Comparison of ENCODE assay signal across 8 mouse cellular contexts in the genomic region with DNA sequence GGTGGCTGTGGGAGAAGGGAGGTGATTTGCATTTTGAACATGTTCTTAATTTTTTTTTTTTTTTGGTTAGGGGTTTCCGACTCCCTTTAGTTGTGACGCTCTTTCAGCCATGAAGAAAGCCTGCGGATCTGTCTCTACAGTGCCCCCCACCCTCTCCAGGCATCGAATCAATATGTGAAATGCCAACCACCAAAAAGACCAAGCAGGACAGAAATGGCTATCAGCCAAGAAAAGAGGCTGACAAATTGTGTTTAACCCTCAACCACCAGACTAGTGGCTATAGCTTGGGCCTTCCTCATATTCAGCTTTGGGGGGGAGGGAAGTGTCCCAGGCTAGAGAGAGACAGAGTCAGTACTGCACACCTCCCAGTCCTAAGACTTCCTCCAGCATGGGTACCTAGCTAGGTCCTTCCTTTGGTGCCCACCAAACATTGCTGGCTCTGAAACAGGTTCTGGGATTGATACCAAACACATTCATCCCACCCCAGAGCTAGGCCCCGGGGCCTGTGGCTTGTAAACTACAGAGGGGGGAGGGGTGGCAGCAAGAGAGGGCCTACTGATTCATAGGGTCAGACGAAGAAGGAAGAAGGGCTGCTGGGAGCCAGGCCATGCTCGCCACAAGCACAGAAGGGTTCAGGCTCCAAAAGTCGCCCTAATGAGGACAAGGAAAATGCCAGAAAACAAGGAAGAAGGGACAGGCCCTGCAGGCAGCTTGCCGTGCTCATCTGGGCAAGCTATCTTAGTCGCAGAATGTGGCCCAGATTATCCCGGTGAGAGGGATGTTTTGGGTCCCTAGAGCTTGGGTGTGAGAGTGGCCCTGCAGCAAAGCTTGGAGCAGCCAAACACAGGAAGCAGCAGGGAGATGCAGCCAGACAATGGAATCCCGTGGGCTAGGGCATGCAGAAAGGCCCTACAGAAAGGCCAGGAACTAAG. TPM values are rescaled to one million over a fixed set of nuclear protein-coding genes. Genes with fewer than 3 reads are reported as not detected.
A peak's percentile ranks its signal among the peaks of the same experiment; 100 is the strongest.
DNase-seq lines count a peak whose midpoint lies in the region; ATAC-seq lines count a peak whose summit lies in the region.

No protein-coding gene starts in this region.

- H3K9ac ChIP-seq in forebrain, embryonic 15.5 days (replicated peaks): peak overlapping the region; percentile 35; the same call in 1 of the 2 replicates
- peak overlapping the region; percentile 55 for H3K9ac ChIP-seq in hindbrain, embryonic 14.5 days

- no peak for ATAC-seq in cerebellum, adult (ENCODE audit: insufficient number of reproducible peaks, low FRiP score, low TSS enrichment)
- 0 out of 2 replicates have a peak, but pooled peaks have one; percentile 4 for ATAC-seq in forebrain, embryonic 15.5 days (replicated peaks)
- no peak for ATAC-seq in hindbrain, embryonic 14.5 days (ENCODE audit: low FRiP score)

- peaks cover 64% of the 10 kb centered on the region for H3K4me1 ChIP-seq in forebrain, embryonic 15.5 days
- H3K4me1 ChIP-seq in hindbrain, embryonic 14.5 days (replicated peaks; ENCODE audit: control insufficient read depth, insufficient read depth, low read length): peaks cover 65% of the 10 kb centered on the region

- DNase-seq in cerebellum, adult 18-20 months: peak; percentile 40 to 51
- peak; percentile 49 for DNase-seq in ZHBTc4 (ENCODE audit: low read depth, low spot score)
- DNase-seq in hindbrain, embryonic 14.5 days (ENCODE audit: low spot score): no peak
- no peak for DNase-seq in right cerebral cortex, postnatal 36 days (ENCODE audit: low spot score in 2 of 2)
- no peak for DNase-seq in adrenal gland, adult 18-20 months (ENCODE audit: low spot score in 2 of 2)

- H3K79me2 ChIP-seq in macrophage (ENCODE audit: inconsistent target): peaks cover 100% of the 10 kb centered on the region

- no peak overlapping the region for H3K4me3 ChIP-seq in forebrain, embryonic 15.5 days
- no peak overlapping the region for H3K4me3 ChIP-seq in hindbrain, embryonic 14.5 days (replicated peaks; ENCODE audit: low read length)
- no peak overlapping the region for H3K4me3 ChIP-seq in macrophage (ENCODE audit: inconsistent target)

- 4% methylated on average over 12 of the region's 12 CpGs for WGBS in forebrain, embryonic 15.5 days
- 5% methylated on average over 12 of the region's 12 CpGs for WGBS in hindbrain, embryonic 14.5 days
- WGBS in macrophage (ENCODE audit: missing documents): 20% methylated on average over 11 of the region's 12 CpGs

- H3K36me3 ChIP-seq in forebrain, embryonic 15.5 days: no peaks in the 10 kb centered on the region
- H3K36me3 ChIP-seq in hindbrain, embryonic 14.5 days (replicated peaks; ENCODE audit: control insufficient read depth, insufficient read depth): no peaks in the 10 kb centered on the region
- H3K36me3 ChIP-seq in macrophage (ENCODE audit: inconsistent target): peaks cover 13% of the 10 kb centered on the region; the same call in 1 of the 2 replicates

- H3K27me3 ChIP-seq in forebrain, embryonic 15.5 days: no peaks in the 10 kb centered on the region
- no peaks in the 10 kb centered on the region for H3K27me3 ChIP-seq in hindbrain, embryonic 14.5 days (ENCODE audit: control insufficient read depth, insufficient read depth, low read length)

- peak overlapping the region; percentile 37 for H3K4me2 ChIP-seq in forebrain, embryonic 15.5 days (replicated peaks)
- peak overlapping the region; percentile 39 for H3K4me2 ChIP-seq in hindbrain, embryonic 14.5 days (replicated peaks)

- no peaks in the 10 kb centered on the region for H3K9me3 ChIP-seq in forebrain, embryonic 15.5 days
- no peaks in the 10 kb centered on the region for H3K9me3 ChIP-seq in hindbrain, embryonic 14.5 days (ENCODE audit: control insufficient read depth, low read length)

- peak overlapping the region; percentile 87 for H3K27ac ChIP-seq in forebrain, embryonic 15.5 days (replicated peaks)
- H3K27ac ChIP-seq in hindbrain, embryonic 14.5 days: peak overlapping the region; percentile 91
- peak overlapping the region; percentile 89 for H3K27ac ChIP-seq in macrophage

RNA-seq across cellular contexts. Expression of a gene that starts 40.1 kb away (rescaled TPM):
- polyA plus RNA-seq in forebrain, embryonic 15.5 days (2015; fragmentation: Nextera tagmentation; extraction: Ambion mirVana): 81.0 and 85.9 TPM in 2 replicates
- polyA plus RNA-seq in hindbrain, embryonic 14.5 days (2014; fragmentation: Nextera tagmentation; extraction: Ambion mirVana): 55.4 and 63.4 TPM in 2 replicates
- total RNA-seq in macrophage (2018; cell fraction: chromatin; rRNA removed): 100 to 1,000 TPM; 113 to 715 (median 441) TPM
- 100 to 1,000 TPM in 8 of 26 experiments, 10 to 100 TPM in 18; 32.1 to 112 (median 96.4) TPM for total RNA-seq in macrophage (2018; cell fraction: cytosol; rRNA removed)
- total RNA-seq in macrophage (2018; cell fraction: nucleus; rRNA removed): 100 to 1,000 TPM in 22 of 26 experiments, 10 to 100 TPM in 4; 57.9 to 347 (median 193) TPM
- polyA plus RNA-seq in macrophage (2018): 52.3 to 95.5 TPM (median 75.2 TPM) in 3 replicates
- 10 to 100 TPM; 45.8 to 48.8 TPM for total RNA-seq in adrenal gland, adult 18-20 months (2021)

Comparison
In these comparisons a context has a peak if more than half of its experiments do, and no peak if none do; other contexts are left out.
1. DNase-seq: peak in cerebellum, adult 18-20 months (2 of 2) and ZHBTc4 (single experiment); none in hindbrain, embryonic 14.5 days (single experiment), right cerebral cortex, postnatal 36 days (0 of 2) and adrenal gland, adult 18-20 months (0 of 2).
2. Peak in every context shown above with its lines, with median percentiles within 50 percentile points of each other: H3K27ac ChIP-seq.